Mouse (Mus musculus) cerebellum, postnatal 36 days (tissue): ENCODE results near the gene Prdm1.

Source experiments
- DNase-seq, 2 experiments: peaks; one replicate each; pipeline ENCODE4 v3.0.0; 2021 to 2022; ENCODE audit warnings: mixed read lengths in 2 of 2

Prdm1 gene

DNA sequence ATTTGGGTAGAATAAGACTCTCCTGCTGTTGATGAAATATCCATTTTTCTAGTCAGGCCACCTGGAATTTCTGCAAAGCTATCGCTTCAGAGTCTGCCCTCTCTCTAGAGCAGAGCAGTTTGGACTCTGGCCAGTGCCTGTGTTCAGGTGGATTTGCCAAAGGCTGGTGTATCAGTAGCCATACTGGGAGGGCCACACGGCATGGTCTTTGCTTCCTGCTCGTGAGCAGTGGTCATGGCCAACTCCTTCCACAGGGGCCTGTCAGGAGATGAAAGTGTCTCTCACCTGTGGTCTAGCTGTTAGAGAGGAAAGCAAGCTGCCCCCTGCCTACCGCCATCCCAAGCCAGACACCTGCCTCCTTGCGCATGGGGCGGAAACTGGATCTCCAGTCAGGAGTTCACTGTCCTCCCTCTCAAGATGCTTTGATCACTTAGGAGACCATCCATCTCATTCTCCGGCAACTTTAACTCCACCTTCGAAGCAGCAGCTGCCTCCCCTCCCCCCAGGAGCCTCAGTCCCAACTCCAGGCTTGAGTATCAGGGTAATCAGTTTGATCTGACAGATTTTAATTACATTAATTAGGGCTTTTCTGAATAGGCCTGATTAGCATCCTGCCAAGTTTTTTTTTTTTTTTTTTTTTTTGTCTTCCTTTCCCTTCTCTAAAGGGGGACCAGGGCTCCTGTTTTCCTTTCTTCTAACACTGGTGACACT is 35.3 kb downstream of the Prdm1 start:
- DNase-seq, result peak; percentile 44 to 51

DNA sequence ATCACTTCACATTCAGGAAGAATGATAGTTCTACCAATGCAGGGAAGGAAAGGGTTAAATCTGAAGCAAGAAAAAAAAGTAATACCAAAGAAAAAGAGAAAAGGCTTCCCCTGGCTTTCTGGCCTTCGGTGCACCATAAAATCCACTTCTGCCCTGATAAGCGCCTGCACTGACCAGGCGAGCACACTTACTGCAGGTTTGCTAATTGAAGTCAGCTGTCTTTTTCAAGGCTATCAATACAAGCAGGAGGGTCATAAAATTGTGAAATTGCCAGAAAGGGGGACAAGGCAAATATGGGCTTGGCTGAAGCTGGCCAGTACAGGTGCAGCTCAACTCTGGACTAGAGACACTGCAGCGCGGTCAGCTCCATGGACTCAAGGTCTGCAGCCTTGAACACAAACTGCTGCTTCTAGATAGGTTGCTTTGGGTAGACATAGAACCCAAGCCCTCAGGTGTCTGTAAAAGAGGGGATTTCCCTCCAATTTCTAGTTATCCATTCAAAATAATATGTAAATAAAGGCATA is 37.3 kb downstream of the Prdm1 start:
- no peak for DNase-seq

DNA sequence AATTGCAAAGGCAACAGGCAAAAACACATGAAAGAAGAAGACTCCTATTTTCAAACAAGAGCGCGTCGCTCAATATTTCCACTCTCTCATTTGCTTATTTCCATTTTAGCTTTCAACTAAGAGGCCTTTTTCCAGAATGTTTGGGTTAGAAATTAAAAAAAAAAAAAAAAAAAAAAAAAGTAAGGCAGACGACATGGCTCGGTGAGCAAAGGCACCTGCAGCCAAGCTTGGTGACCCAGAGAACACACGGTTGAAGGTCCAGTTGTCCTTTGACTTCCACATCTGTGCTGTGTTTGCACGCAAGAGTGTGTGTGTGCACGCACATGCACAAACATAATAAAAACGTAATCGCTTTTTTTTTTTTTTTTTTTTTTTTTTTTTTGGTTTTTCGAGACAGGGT is 41.2 kb downstream of the Prdm1 start:
- no peak for DNase-seq

GRCm38 (mm10) chr10:44484077-44484476 is 44.2 kb downstream of the Prdm1 start:
- no peak for DNase-seq

DNA sequence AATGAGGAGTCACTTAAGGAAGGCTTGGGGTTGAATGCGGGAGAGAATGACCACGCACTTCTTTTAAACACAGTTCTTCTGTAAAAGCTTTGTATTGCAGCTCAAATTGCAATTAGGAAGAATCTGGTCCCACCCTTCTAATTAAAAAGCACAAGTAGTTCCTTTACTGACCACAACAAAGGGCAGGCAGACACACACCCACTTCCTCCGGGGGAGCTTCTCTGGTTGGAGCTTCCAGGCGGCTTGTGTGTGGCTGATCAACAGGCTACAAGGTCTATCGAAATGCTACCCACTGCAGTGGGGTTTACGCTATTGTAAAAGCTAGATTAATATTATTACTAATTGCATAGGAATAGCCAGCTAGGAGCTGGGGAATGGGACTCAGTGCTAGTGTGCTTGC is 45.2 kb downstream of the Prdm1 start:
- DNase-seq, result no peak

DNA sequence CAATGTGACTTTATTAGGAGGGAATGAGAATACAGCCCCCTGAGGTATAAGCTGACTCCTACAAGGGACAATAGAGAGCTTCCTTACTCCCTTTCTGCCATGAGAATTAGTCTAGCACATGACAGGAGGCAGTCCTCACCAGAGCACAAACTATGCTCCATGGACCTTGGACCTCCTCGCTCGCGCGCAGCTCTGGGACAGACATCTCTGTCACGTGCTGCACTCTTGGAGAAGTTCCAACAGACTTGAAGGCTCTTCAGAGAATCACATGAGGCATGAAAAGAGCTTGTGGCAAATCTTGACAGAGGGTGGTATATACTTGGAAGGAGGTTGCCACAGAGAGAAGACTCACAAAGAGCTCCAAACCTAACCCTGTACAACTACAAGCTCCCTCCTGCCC is 46.9 kb downstream of the Prdm1 start:
- DNase-seq, result no peak

DNA sequence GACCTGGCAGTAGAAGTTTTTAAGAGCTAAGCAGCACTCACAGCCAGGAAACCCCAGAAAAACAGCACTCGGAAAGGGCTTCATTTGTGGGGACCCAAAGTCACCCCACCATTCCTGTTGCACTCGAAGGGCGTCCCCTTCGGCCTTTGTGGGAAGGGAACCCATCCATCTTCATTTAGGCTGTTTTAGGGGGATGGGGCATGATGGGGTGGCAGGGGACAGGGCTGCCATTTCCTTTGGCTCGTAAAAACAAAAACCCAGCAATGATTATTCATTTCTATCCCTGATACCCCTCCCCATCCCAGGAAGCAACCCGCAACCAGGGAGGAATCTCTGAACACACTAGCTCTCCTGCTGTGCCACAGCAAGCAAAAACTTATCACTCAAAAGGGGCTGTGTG is 49.0 kb downstream of the Prdm1 start:
- DNase-seq, result no peak

DNA sequence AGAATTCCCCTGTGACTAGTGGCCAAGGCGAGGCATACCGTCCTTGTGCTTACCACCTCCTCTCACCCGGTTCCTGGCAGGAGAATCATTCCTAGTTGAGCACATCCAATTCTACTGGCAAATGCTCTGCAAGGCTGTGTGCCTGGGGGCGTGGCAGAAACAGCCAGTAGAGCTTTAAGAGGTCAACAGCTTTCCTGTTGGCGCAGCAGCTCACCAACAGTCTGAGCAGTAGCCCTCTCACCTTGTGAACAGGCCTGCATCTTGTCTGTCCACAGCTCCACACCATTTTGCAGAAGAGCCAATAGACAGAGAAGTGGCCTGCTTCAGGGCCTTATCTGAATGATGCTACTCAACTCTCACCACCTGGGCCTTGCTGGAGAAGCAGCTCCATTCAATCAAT is 50.2 kb downstream of the Prdm1 start:
- DNase-seq, result no peak

GRCm38 (mm10) chr10:44477240-44477639 is 51.1 kb downstream of the Prdm1 start:
- DNase-seq, result no peak

GRCm38 (mm10) chr10:44476523-44476922 is 51.8 kb downstream of the Prdm1 start:
- DNase-seq, result no peak

GRCm38 (mm10) chr10:44475376-44475775 is 52.9 kb downstream of the Prdm1 start:
- no peak for DNase-seq

DNA sequence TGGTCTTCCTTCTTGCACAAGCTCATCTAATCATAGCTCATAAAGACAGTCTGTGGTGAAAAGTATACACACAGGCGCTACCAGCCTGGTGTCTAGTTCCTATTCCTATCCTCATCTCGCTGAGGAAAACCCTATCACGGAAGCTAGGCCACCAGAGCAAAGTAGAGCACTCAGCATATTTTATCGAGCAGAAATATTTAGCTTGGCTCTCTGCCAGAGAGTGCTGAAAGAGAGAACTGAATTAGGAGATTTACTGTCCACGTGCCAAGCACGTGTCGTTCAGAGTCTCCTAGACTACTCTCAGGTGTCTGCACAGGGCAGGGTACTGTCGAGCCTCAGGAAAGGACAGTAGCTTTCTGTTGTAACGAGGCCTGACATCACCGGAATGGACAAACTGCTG is 54.0 kb downstream of the Prdm1 start:
- DNase-seq, result no peak

DNA sequence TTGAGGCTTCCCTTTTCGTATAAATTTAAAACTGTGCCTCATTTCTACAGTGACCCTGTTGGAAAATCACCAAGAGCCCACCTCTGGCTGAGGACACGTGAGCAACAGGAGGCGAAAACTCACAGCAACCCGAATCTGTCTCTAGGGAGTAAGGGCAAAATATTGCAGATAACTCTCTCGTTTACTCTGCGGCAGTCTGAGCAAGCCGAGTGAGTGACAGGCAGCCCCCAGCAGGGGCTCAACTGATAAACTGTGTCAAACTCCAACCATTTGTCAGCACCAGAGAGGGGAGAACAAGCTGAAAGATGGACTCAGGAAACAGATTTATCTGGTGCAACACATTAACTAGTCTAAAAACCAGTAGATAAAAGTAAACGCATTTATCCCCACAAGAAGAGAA is 62.7 kb downstream of the Prdm1 start:
- no peak for DNase-seq

- no peak for DNase-seq
Observed at GRCm38 (mm10) chr10:44464563-44464962, 63.7 kb downstream of the Prdm1 start.

DNA sequence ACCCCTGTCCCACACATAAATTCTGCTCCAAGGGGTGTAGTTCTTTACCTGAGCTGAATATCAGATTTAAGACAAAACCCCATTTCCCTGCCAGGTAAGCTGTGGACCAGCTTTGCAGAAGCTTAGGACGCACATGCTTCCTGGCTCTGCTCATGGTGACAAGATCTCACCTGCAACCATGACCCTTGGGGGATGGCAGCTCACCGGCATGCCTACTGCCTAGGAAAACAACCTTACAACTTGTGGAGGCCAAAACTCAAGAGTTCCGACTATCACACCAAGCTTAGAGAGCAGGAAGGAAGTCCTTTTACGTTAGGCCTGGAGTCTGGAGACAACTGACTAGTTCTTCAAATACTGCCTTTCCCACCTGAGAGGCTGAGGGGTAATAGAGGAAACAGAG is 64.4 kb downstream of the Prdm1 start:
- no peak for DNase-seq

GRCm38 (mm10) chr10:44462351-44462750 is 66.0 kb downstream of the Prdm1 start:
- DNase-seq, result no peak

- DNase-seq, result no peak
Observed at GRCm38 (mm10) chr10:44461063-44461462, 67.2 kb downstream of the Prdm1 start.

DNA sequence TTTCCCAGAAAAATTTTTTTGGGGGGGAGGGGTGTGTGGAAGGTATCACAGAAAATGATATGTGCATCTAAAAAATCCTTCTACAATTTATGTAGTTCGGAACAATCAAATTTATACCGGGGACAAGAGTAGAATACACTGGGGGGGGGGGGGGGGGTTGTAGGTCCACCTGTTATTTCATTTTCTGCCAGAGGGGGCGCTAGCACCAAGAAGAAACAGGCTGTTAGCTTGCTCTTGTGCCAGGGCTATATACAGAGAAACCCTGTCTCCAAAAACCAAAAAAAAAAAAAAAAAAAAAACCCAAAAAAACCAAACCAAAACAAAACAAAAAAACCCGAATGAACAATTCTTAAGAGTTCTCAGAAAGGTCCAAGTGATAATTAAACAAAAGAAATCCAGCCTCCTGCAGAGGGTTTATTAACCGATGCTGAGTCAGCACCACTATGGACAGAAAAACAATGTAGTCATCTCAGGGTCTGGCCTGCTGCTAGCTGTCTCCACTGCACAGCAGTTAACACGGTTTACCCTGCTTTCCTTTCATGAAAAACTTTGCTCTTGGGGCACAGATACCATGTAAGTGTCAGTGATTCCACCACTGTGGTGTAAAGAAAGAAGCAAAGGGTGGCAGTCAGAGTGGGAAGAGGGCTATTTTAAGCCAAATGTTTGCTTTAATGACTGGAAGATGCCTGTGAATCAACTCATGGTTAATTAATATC is 68.0 kb downstream of the Prdm1 start:
- peak; percentile 48 to 53 for DNase-seq

- DNase-seq, result no peak
Observed at GRCm38 (mm10) chr10:44459321-44460000, 68.8 kb downstream of the Prdm1 start.

- peak; percentile 36 to 43 for DNase-seq
Observed at GRCm38 (mm10) chr10:44458534-44459315, 69.6 kb downstream of the Prdm1 start.

DNA sequence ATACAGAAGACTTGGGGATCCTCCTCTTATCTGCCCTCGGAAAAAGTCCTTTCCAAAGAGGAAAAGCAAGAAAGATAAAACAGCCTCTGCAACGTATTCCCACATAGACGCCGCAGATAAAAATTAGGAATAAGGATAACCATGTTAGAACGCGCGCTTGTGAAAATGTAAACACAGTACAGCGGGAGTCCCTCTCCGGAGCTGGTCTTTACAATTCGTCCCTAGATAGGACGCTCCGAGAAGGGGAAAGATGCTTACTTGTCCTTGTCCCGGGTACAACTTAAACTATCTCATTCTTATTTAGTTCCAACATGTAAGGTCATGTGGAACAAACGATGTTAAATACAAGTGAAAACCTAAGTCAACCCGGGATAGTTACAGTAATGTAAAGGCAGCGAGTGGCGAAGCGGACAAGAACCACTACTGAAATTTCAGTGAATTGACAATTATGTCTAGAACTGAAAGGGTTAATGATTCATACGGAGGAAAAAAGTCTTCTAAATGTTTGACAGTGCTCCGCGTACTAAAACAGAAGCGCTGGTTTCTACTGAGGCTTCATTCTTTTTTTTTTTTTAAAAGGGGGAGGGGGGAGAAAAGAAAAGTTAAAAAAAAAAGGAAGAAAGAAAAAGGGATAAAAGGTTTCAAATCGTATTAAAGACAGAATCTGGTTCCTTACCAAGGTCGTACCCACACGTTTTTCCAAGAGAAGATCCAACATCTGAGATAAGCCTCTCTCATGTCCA is 70.3 kb downstream of the Prdm1 start:
- no peak for DNase-seq
